Mouse (Mus musculus) CD4-positive naive resting alpha-beta T cell, adult 76 days (primary cell): ENCODE results near the gene Zc3hav1l. TPM values are rescaled to one million over a fixed set of nuclear protein-coding genes. Genes with fewer than 3 reads are reported as not detected.

Source experiments
- total RNA-seq: library from RNA; stranded (reverse); gene quantifications from one replicate; pipeline ENCODE4 v1.2.4, GENCODE M21; 2023

Zc3hav1l gene
- 5.2 TPM for total RNA-seq

GRCm38 (mm10) chr6:38298761-38299401 lies at the start of gene Zc3hav1l:
Gene Zc3hav1l, minus strand, starts transcription at chr6:38299259.

GRCm38 (mm10) chr6:38253736-38254641 lies 45.1 kb downstream of the Zc3hav1l start, which contains the start of gene D630045J12Rik:
Gene D630045J12Rik, minus strand, starts transcription at chr6:38254009.

Other genes starting within 250 kb of the Zc3hav1l start
- gene Tmem213, start 190.0 kb downstream of the Zc3hav1l start, total RNA-seq, result not detected
- 1.1 TPM for gene Atp6v0a4, start 174.7 kb downstream of the Zc3hav1l start, total RNA-seq
- gene D630045J12Rik, start 45.2 kb downstream of the Zc3hav1l start, total RNA-seq, result 0.15 TPM
- gene Zc3hav1, start 55.3 kb upstream of the Zc3hav1l start, total RNA-seq, result 363 TPM
- not detected for gene Ttc26, start 82.2 kb upstream of the Zc3hav1l start, total RNA-seq
- 47.5 TPM for gene Ubn2, start 134.7 kb upstream of the Zc3hav1l start, total RNA-seq
- gene Fmc1, start 234.2 kb upstream of the Zc3hav1l start, total RNA-seq, result 23.3 TPM